Mouse (Mus musculus) CD4-positive helper T cell, adult 2 months (primary cell): Measurements from ENCODE around the gene Comtd1.

Experiments
- DNase-seq: peaks from one replicate; pipeline ENCODE4 v3.0.0-alpha.2; 2012; ENCODE audit warnings: low read depth, missing footprints, low spot score

Comtd1 gene

GRCm38 (mm10) chr14:21848166-21849154 is at the start of gene Comtd1:
Comtd1 (minus strand) TSS chr14:21848977.
- peak; percentile 91 for DNase-seq

- DNase-seq, result no peak
Observed at GRCm38 (mm10) chr14:21892341-21892659, 43.5 kb upstream of the Comtd1 start.

GRCm38 (mm10) chr14:21891581-21892340 is 43.0 kb upstream of the Comtd1 start:
- no peak for DNase-seq

- DNase-seq, result no peak
Observed at GRCm38 (mm10) chr14:21890430-21890829, 41.7 kb upstream of the Comtd1 start.

- no peak for DNase-seq
Observed at GRCm38 (mm10) chr14:21866816-21867215, 18.0 kb upstream of the Comtd1 start.

GRCm38 (mm10) chr14:21866291-21866690 is 17.5 kb upstream of the Comtd1 start:
- no peak for DNase-seq

- no peak for DNase-seq
Observed at GRCm38 (mm10) chr14:21856886-21857285, 8.1 kb upstream of the Comtd1 start.

GRCm38 (mm10) chr14:21855961-21856360 is 7.2 kb upstream of the Comtd1 start:
- no peak for DNase-seq

- no peak for DNase-seq
Observed at GRCm38 (mm10) chr14:21854271-21854670, 5.5 kb upstream of the Comtd1 start.

- peak; percentile 83 for DNase-seq
Observed at GRCm38 (mm10) chr14:21853456-21854109, 4.8 kb upstream of the Comtd1 start.

- no peak for DNase-seq
Observed at GRCm38 (mm10) chr14:21851996-21852791, 3.4 kb upstream of the Comtd1 start.

- no peak for DNase-seq
Observed at GRCm38 (mm10) chr14:21850419-21851127, 1.8 kb upstream of the Comtd1 start.

GRCm38 (mm10) chr14:21849524-21850418 is 994 bp upstream of the Comtd1 start:
- DNase-seq, result no peak

GRCm38 (mm10) chr14:21847381-21848165 is 1.2 kb downstream of the Comtd1 start:
- DNase-seq, result peak; percentile 58

GRCm38 (mm10) chr14:21846827-21847380 is 1.9 kb downstream of the Comtd1 start:
- no peak for DNase-seq

- DNase-seq, result no peak
Observed at GRCm38 (mm10) chr14:21843263-21843662, 5.5 kb downstream of the Comtd1 start.

GRCm38 (mm10) chr14:21841819-21842592 is 6.8 kb downstream of the Comtd1 start:
- DNase-seq, result no peak
